Mouse (Mus musculus): ENCODE measurements at regions not wholly inside any gene's neighbourhood (a gene's known extent, or its start where the extent isn't known, plus 50 kb on each side); places are given as distances from the start of the nearest gene placed in this dataset.

- in situ Hi-C loops (cut with MseI, MboI): no loop called here
Observed at GRCm38 (mm10) chr5:119300106-119300505, 370.4 kb upstream of the Tbx3 start.

DNA sequence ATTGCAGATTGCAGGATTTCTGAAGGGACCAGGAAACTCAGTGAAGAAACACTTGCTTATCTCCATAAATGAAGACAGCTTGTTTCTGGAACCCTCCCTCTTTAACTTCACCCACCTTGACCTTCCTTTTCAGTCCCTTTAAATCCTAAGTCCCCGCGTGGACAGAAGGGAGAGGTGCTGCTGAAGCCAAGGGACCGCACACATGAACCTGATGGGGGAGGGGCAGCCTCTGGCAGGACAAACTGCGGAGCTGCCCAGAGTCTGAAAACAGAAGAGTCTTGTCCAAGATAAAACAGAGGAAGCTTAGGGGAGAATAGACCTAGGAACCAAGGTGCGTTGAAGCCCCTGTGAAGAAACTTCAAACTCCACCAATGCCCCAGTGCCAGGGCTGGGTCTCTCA is 368.9 kb upstream of the Tbx3 start:
- in situ Hi-C loops (cut with MseI, MboI): no loop called here

- in situ Hi-C loops (cut with MseI, MboI): no loop called here
Observed at GRCm38 (mm10) chr5:119304721-119305120, 365.7 kb upstream of the Tbx3 start.

GRCm38 (mm10) chr5:119307768-119308167 is 362.7 kb upstream of the Tbx3 start:
- in situ Hi-C loops (cut with MseI, MboI): no loop called here

DNA sequence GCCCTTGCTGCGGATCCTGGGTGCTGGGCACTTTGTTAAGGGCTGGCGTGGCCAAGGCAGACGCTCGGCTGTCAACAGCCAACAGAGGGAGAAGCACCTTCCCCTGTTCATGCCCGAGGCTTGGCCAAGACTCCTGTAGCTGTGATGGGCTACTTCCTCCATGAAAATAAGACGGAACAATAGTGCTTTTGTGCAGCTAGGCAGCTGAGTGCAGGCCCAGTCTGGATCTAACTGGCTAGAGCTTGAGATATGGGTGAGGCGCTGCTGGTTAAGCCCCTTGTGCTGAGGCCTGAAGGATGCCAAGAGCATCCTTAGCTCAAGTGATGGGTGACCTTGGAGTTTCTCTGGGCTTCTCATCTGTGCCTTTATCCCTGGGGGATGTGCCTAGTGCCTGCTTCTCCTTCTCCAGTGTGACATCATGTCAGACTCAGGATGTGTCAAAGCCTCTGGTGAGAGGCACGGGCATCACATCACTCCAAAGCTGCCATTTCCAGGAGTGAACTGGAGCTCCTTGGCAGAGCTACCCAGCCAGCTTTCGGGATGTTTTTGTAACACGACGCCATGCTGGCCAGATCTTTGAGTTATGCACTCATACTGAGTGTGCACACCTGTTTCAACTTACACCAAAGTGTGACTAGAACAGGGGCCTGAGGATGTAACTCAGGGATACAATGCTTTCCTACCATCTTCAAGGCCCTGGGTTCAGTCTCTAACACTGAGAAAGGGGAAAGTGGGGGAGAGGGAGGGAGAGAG is 360.1 kb upstream of the Tbx3 start:
- in situ Hi-C loops (cut with MseI, MboI): no loop called here

GRCm38 (mm10) chr5:119312808-119313207 is 357.7 kb upstream of the Tbx3 start:
- in situ Hi-C loops (cut with MseI, MboI): no loop called here

DNA sequence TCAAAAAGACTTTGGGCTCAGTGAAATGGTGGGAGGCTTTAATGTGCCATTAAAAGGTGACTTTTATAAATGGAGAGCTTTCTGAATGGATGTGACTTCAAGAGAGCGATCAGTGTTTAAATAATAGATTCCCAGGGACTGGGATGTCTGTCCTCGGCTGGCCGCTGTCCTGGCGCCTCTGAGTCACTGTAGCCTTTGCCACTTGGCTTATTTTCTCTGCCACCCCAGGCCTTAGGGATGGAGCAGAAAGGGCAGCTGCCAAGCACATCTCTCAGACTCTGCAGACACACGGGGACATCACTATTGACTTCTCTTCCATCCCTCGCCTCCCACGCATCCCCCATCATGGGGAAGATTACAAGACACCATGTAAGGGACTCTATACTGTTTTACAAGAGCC is 355.3 kb upstream of the Tbx3 start:
- in situ Hi-C loops (cut with MseI, MboI): no loop called here

GRCm38 (mm10) chr5:119317617-119318016 is 352.9 kb upstream of the Tbx3 start:
- in situ Hi-C loops (cut with MseI, MboI): no loop called here

DNA sequence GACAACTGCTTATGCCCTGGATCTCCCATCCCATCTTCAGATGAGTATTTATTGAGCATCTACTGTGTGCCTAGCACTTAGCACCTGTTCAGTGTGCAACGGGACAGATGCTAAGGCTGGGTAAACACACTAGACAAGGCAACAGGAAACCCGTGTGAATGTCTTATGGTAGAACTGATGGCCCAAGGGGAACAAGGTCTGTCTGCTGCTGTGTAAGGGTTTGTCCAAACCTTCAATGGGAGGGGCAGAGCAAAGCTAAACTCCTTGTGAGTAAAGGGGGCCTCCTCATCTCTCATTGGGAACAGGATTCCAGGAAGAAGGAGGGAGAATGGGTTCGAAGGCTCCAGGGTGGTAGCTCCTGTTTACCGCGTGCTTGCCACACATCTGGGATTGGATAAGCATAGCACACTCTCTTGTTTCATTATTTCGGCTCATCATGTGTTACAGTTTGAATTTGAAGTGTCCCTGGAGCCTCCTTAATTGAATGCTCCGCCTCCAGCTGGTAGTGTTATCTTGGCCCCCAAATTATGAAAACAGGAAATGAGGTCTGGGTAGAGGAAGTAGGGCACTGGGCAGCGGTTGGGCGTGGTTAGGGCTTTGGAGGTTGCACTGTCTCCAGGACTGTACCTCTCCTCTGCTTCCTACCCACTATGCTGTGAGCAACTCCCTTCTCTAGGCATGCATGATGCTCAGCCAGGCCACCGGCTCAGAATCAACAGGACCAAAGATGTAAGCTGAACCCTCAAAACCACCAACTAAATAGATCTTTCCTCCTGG is 348.9 kb upstream of the Tbx3 start:
- in situ Hi-C loops (cut with MseI, MboI): no loop called here

GRCm38 (mm10) chr5:119322411-119322810 is 348.1 kb upstream of the Tbx3 start:
- in situ Hi-C loops (cut with MseI, MboI): no loop called here

- in situ Hi-C loops (cut with MseI, MboI): no loop called here
Observed at GRCm38 (mm10) chr5:119325681-119326255, 344.7 kb upstream of the Tbx3 start.

DNA sequence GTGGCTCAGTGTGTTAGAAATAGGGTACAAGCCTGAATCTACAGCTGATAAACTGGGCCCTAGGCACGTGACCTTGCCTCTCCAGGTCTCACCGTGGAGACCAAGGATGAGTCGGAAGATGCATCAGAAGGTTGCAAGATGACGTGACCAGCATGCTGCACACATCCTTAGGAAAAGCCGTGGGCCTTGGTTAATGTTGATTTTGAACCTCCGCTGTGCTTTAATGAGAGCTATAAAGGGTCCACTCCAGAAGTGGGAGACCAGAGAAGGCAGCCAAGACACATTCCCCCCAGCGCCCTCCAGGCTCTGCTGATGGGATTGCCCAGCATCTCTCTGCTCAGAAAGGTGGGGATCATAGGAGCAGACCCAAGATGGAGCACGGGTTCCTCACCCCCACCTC is 343.6 kb upstream of the Tbx3 start:
- in situ Hi-C loops (cut with MseI, MboI): no loop called here

GRCm38 (mm10) chr5:119328971-119329370 is 341.5 kb upstream of the Tbx3 start:
- in situ Hi-C loops (cut with MseI, MboI): no loop called here

DNA sequence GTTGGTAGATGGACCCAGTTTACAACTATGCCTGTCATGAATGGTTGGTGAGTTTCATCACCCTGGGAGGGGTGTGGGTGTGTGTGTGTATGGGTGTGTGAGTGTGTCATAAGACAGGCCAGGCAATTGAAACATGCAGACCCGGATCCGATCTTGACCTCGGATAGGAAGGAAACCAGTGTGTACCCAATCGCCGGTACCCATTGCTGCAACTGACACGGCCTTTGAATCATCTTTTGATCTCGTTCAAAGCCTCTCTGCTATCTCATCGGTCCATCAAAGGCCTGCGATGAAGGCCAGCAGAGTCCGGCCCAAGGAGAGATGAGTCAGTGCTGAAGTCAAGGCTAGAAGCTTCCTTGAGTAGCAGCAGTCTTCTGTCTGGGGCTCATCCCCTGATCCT is 341.1 kb upstream of the Tbx3 start:
- in situ Hi-C loops (cut with MseI, MboI): no loop called here

GRCm38 (mm10) chr5:119329860-119330259 is 340.6 kb upstream of the Tbx3 start:
- in situ Hi-C loops (cut with MseI, MboI): no loop called here

- in situ Hi-C loops (cut with MseI, MboI): no loop called here
Observed at GRCm38 (mm10) chr5:119331461-119331860, 339.0 kb upstream of the Tbx3 start.

DNA sequence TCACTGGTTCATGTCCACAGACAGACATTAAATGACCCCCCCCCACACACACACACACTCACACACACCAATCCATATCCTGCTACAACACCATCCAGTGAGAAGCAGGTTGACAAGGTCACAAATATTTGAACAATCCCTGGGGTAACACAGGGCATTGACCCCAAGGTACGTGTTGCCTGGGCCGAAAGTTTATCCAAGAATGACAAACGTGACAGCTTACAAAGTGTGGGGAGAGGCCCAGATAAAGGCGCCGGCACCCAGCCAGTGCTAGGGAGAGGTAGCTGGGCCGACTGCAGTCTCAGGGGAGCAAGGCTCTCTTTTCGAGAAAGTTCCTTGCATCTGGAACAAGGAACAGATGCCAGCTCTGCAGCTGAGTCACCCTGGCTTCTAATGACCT is 337.8 kb upstream of the Tbx3 start:
- in situ Hi-C loops (cut with MseI, MboI): no loop called here

GRCm38 (mm10) chr5:119335211-119335610 is 335.3 kb upstream of the Tbx3 start:
- in situ Hi-C loops (cut with MseI, MboI): no loop called here

- in situ Hi-C loops (cut with MseI, MboI): no loop called here
Observed at GRCm38 (mm10) chr5:119335979-119336378, 334.5 kb upstream of the Tbx3 start.

DNA sequence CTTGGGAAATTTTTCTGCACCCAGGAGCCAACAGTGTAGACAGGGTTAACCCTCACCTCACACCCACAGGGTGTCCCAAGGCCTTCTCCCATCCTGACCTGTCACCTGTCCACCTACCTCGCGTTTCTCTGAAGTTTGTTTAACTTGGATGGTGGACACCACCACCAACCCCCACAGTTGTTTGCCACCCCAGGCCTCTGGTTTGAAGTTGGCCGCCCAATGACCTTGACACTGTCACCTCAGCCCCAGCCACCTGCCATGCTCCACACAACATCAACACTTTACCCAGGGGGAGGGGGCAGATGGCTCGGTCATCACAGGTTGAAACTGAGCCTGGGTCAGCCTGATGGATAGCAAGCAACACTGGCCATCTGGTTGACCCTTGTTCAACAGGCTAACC is 332.7 kb upstream of the Tbx3 start:
- in situ Hi-C loops (cut with MseI, MboI): no loop called here

DNA sequence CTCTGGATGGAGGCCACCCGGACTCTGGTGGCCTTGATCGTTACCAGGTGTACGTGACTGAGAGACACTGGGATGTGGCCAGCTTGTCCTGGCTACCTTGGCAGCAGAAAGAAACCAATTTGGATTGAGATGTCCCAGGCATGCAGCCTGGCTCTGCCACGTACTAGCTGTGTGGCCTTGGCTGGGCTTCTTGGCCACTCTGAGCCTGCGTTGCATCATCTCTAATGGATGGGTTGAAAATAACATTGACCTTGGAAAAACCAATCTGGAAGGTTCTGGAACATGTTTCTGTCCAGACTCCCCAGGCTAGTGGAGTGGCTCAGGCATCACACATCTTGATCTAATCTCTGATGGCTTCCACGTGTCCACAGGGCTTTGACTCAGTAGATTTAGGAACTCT is 331.8 kb upstream of the Tbx3 start:
- in situ Hi-C loops (cut with MseI, MboI): no loop called here

GRCm38 (mm10) chr5:119348303-119348702 is 322.2 kb upstream of the Tbx3 start:
- in situ Hi-C loops (cut with MseI, MboI): no loop called here

- in situ Hi-C loops (cut with MseI, MboI): no loop called here
Observed at GRCm38 (mm10) chr5:119349395-119349794, 321.1 kb upstream of the Tbx3 start.
